Mouse (Mus musculus) heart, adult 2 months (tissue): ENCODE measurements around the gene Mecom. TPM values are rescaled to one million over a fixed set of nuclear protein-coding genes. Genes with fewer than 3 reads are reported as not detected.

Experiments used
- DNase-seq, 2 experiments: peaks; one replicate each; pipeline ENCODE4 v3.0.0; 2021
- H3K27ac ChIP-seq: fragments of 200-600 bp; 2 replicates; pipeline ENCODE4 v1.8.1; 2022
- H3K27me3 ChIP-seq: fragments of 200-500 bp; 2 replicates; pipeline ENCODE4 v1.6.1; 2012; ENCODE audit warnings: mild to moderate bottlenecking, low read length, inconsistent platforms, mixed read lengths; ENCODE audit not compliant: control insufficient read depth, insufficient read depth
- H3K36me3 ChIP-seq: fragments of 200-500 bp; 2 replicates; pipeline ENCODE4 v1.6.1; 2012; ENCODE audit warnings: low read length, inconsistent platforms; ENCODE audit not compliant: control insufficient read depth, insufficient read depth
- H3K4me1 ChIP-seq: fragments of 200-500 bp; 2 replicates; pipeline ENCODE4 v1.6.1; 2011; ENCODE audit warnings: low read length; ENCODE audit not compliant: control insufficient read depth, insufficient read depth
- H3K4me3 ChIP-seq: fragments of 200-600 bp; 2 replicates; pipeline ENCODE4 v1.8.1; 2022
- H3K79me2 ChIP-seq: fragments of 200-500 bp; replicated peaks from 2 replicates; pipeline ENCODE4 v1.6.1; 2012; ENCODE audit warnings: mild to moderate bottlenecking, inconsistent platforms, low read length, moderate library complexity, mixed read lengths; ENCODE audit not compliant: control insufficient read depth, insufficient read depth
- H3K9ac ChIP-seq: fragments of 200-500 bp; 2 replicates; pipeline ENCODE4 v1.6.1; 2012; ENCODE audit warnings: low read depth, mild to moderate bottlenecking, control low read depth, inconsistent platforms, low read length, mixed read lengths
- CTCF ChIP-seq: fragments of 200-600 bp; IDR thresholded peaks from 2 replicates; pipeline ENCODE4 v1.8.1; 2022; ENCODE audit warnings: antibody characterized with exemption, mild to moderate bottlenecking, moderate library complexity
- EP300 ChIP-seq: fragments of 200-500 bp; IDR thresholded peaks from 2 replicates; pipeline ENCODE4 v1.6.1; 2011; ENCODE audit warnings: low read depth, low read length, control low read depth; ENCODE audit not compliant: insufficient read depth
- POLR2A ChIP-seq: fragments of 200-500 bp; IDR thresholded peaks from 2 replicates; pipeline ENCODE4 v1.6.1; 2011; ENCODE audit warnings: mild to moderate bottlenecking, low read depth, low read length, control low read depth; ENCODE audit not compliant: insufficient read depth
- WGBS: fragments of 180-500 bp; shearing (Covaris S2); methylation state at CpG from one replicate; pipeline ENCODE4 v1.1.7; 2018; 5-methylcytosine and 5-hydroxymethylcytosine counted together
- intact Hi-C: fragments of 180-260 bp; cut with DNase I; formaldehyde crosslinking; loops from one replicate; pipeline ENCODE4 v1.15.1; 2025
- polyA plus RNA-seq: library from polyadenylated mRNA; depleted of rRNA; stranded (reverse); fragments of >200 nt; gene quantifications from 2 replicates; pipeline ENCODE4 v1.2.3, GENCODE M21; 2012
- total RNA-seq, 2 experiments: library from RNA; stranded (reverse); gene quantifications; 2 replicates each; pipeline ENCODE4 v1.2.3; 2021

The Mecom gene
- total and polyA plus RNA-seq, 3 experiments: 5.2 to 18.6 (median 12.5) TPM

GRCm38 (mm10) chr3:30445970-30446442, 101.8 kb downstream of the Mecom start:
- Histone ChIP-seq H3K9ac (no peak overlapping the region), H3K27ac (no peak overlapping the region), H3K4me3 (no peak overlapping the region), H3K27me3 (no peaks in the 10 kb centered on the region), H3K36me3 (no peaks in the 10 kb centered on the region), H3K79me2 (no peaks in the 10 kb centered on the region), H3K4me1 (peaks cover 2% of the 10 kb centered on the region)
- TF ChIP-seq EP300 (no peak), CTCF (no peak), POLR2A (no peak)
- no peak for DNase-seq
- WGBS: 88% methylated on average over 6 of the region's 6 CpGs
- intact Hi-C loops: no loop called here

GRCm38 (mm10) chr3:30445247-30445969, 102.4 kb downstream of the Mecom start:
- Histone ChIP-seq H3K79me2 (no peaks in the 10 kb centered on the region), H3K27ac (no peak overlapping the region), H3K4me1 (peaks cover 2% of the 10 kb centered on the region), H3K27me3 (no peaks in the 10 kb centered on the region), H3K9ac (no peak overlapping the region), H3K4me3 (no peak overlapping the region), H3K36me3 (no peaks in the 10 kb centered on the region)
- no peak for DNase-seq
- 95% methylated on average over 4 of the region's 4 CpGs for WGBS
- intact Hi-C loops: no loop called here
- TF ChIP-seq CTCF: no peak
- no peak for TF ChIP-seq EP300
- no peak for TF ChIP-seq POLR2A

DNA sequence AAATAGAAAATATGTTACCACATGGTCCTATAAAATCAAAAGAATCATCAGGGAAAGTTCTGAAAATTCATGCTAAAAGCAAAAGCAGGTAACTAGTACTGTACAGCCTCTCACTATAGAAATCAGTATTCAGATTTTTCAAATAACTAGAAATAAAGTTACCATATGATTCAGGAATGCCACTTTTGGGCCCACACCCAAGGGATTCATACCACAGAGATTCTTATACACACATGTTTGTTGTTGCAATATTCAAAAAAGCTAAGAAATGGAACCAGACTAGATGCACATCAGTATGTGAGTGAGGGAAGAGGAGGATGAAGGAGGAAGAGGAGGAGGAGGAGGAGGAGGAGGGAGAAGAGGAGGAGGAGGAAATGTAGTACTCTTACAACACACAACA, 106.2 kb downstream of the Mecom start:
- no peak for TF ChIP-seq EP300
- no peak for TF ChIP-seq POLR2A
- TF ChIP-seq CTCF: no peak
- Histone ChIP-seq H3K79me2 (no peaks in the 10 kb centered on the region), H3K36me3 (no peaks in the 10 kb centered on the region), H3K27me3 (no peaks in the 10 kb centered on the region), H3K27ac (no peak overlapping the region), H3K4me1 (peaks cover 2% of the 10 kb centered on the region), H3K4me3 (no peak overlapping the region), H3K9ac (no peak overlapping the region)
- no peak for DNase-seq
- intact Hi-C loops: no loop called here

DNA sequence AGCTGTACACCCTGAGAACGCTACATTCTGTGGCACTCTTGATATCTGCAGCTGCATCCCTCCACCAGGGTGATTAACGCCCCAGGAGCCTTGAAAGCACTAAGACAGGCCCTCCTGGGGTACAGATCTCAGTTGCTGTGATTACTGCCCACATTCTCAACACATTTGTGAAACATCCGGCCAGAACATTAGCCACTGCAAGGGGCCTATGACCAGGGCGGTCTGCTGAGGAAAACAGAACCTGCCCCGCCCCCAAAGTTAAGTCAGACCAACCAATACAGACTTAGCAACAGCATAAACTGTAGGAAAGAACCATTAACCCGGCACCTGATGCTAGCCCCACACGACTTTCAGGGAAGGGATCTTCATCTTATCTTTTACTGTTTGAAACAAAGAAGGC, 109.8 kb downstream of the Mecom start:
- TF ChIP-seq CTCF: no peak
- no peak for TF ChIP-seq POLR2A
- TF ChIP-seq EP300: no peak
- no peaks in the 10 kb centered on the region for H3K27me3 ChIP-seq
- DNase-seq: no peak
- 52% methylated on average over 7 of the region's 7 CpGs for WGBS
- intact Hi-C loops: no loop called here
- H3K9ac ChIP-seq: no peak overlapping the region
- no peak overlapping the region for H3K4me3 ChIP-seq
- no peak overlapping the region for H3K27ac ChIP-seq
- no peaks in the 10 kb centered on the region for H3K36me3 ChIP-seq
- no peaks in the 10 kb centered on the region for H3K79me2 ChIP-seq
- peaks cover 2% of the 10 kb centered on the region; the same call in 1 of the 2 replicates for H3K4me1 ChIP-seq

- no peak for DNase-seq
- 91% methylated on average over 6 of the region's 6 CpGs for WGBS
- Histone ChIP-seq H3K27ac (no peak overlapping the region), H3K79me2 (no peaks in the 10 kb centered on the region), H3K4me3 (no peak overlapping the region), H3K9ac (no peak overlapping the region), H3K27me3 (no peaks in the 10 kb centered on the region), H3K4me1 (peaks cover 2% of the 10 kb centered on the region; the same call in 1 of the 2 replicates), H3K36me3 (no peaks in the 10 kb centered on the region)
- intact Hi-C loops: no loop called here
- TF ChIP-seq EP300: no peak
- TF ChIP-seq CTCF: no peak
- no peak for TF ChIP-seq POLR2A
Observed at GRCm38 (mm10) chr3:30436561-30436960, 111.2 kb downstream of the Mecom start.

- DNase-seq: no peak
- H3K27me3 ChIP-seq: no peaks in the 10 kb centered on the region
- no peak overlapping the region for H3K27ac ChIP-seq
- H3K36me3 ChIP-seq: no peaks in the 10 kb centered on the region
- TF ChIP-seq POLR2A: no peak
- TF ChIP-seq EP300: no peak
- no peak for TF ChIP-seq CTCF
- no peaks in the 10 kb centered on the region for H3K79me2 ChIP-seq
- WGBS: 63% methylated on average over 9 of the region's 9 CpGs
- no peak overlapping the region for H3K4me3 ChIP-seq
- intact Hi-C loops: no loop called here
- H3K4me1 ChIP-seq: peaks cover 2% of the 10 kb centered on the region; the same call in 1 of the 2 replicates
- no peak overlapping the region for H3K9ac ChIP-seq
Observed at GRCm38 (mm10) chr3:30436131-30436530, 111.7 kb downstream of the Mecom start.
